Mouse (Mus musculus) megakaryocyte, embryonic 14.5 days (primary cell): ENCODE data around the gene Tmem120b. TPM values are rescaled to one million over a fixed set of nuclear protein-coding genes. Genes with fewer than 3 reads are reported as not detected.

Experiments used
- H3K27me3 ChIP-seq: replicated peaks from 2 replicates; pipeline ENCODE3; 2012; ENCODE audit warnings: inconsistent platforms
- H3K36me3 ChIP-seq: replicated peaks from 2 replicates; pipeline ENCODE3; 2012; ENCODE audit warnings: low read length, inconsistent platforms, mixed read lengths
- H3K4me1 ChIP-seq: 2 replicates; pipeline ENCODE4 v1.6.1; 2012; ENCODE audit warnings: inconsistent platforms
- H3K4me3 ChIP-seq: replicated peaks from 2 replicates; pipeline ENCODE3; 2012; ENCODE audit warnings: moderate library complexity, mild to moderate bottlenecking, inconsistent platforms
- H3K9me3 ChIP-seq: 2 replicates; pipeline ENCODE4 v1.6.1; 2012; ENCODE audit warnings: inconsistent platforms
- FLI1 ChIP-seq: IDR thresholded peaks from 2 replicates; pipeline ENCODE4 v1.6.1; 2012; ENCODE audit warnings: low read length, inconsistent platforms, mixed read lengths
- GATA1 ChIP-seq: IDR thresholded peaks from 3 replicates; pipeline ENCODE4 v1.6.1; 2012; ENCODE audit warnings: mixed read lengths, low read length, inconsistent platforms, borderline replicate concordance
- polyA plus RNA-seq: library from polyadenylated mRNA; stranded (reverse); fragments of >175 nt; gene quantifications from 2 replicates; pipeline ENCODE4 v1.2.3, GENCODE M21; 2012; ENCODE audit warnings: low replicate concordance; ENCODE audit not compliant: insufficient read depth

Tmem120b gene
- polyA plus RNA-seq, 1 experiment: 6.9 TPM

GRCm38 (mm10) chr5:123109452-123110203 lies 41.4 kb downstream of the Tmem120b start:
- Histone ChIP-seq H3K9me3 (no peaks in the 10 kb centered on the region), H3K36me3 (peaks cover 52% of the 10 kb centered on the region), H3K27me3 (no peaks in the 10 kb centered on the region)

GRCm38 (mm10) chr5:123110296-123110721 lies 42.1 kb downstream of the Tmem120b start:
- Histone ChIP-seq H3K27me3 (no peaks in the 10 kb centered on the region), H3K4me1 (peaks cover 48% of the 10 kb centered on the region), H3K36me3 (peaks cover 54% of the 10 kb centered on the region), H3K9me3 (no peaks in the 10 kb centered on the region), H3K4me3 (no peak overlapping the region)
- TF ChIP-seq FLI1 (no peak), GATA1 (no peak)

More at GRCm38 (mm10) chr5:123109452-123110203, 41.4 kb downstream of the Tmem120b start:
- H3K4me1 ChIP-seq: peaks cover 41% of the 10 kb centered on the region
- TF ChIP-seq GATA1 (no peak), FLI1 (no peak)
- H3K4me3 ChIP-seq: no peak overlapping the region

- Histone ChIP-seq H3K27me3 (no peaks in the 10 kb centered on the region), H3K9me3 (no peaks in the 10 kb centered on the region), H3K4me3 (no peak overlapping the region), H3K4me1 (peaks cover 66% of the 10 kb centered on the region), H3K36me3 (peaks cover 83% of the 10 kb centered on the region)
- no peak for TF ChIP-seq FLI1
- TF ChIP-seq GATA1: no peak
Measured at GRCm38 (mm10) chr5:123114109-123114508, 45.9 kb downstream of the Tmem120b start.

DNA sequence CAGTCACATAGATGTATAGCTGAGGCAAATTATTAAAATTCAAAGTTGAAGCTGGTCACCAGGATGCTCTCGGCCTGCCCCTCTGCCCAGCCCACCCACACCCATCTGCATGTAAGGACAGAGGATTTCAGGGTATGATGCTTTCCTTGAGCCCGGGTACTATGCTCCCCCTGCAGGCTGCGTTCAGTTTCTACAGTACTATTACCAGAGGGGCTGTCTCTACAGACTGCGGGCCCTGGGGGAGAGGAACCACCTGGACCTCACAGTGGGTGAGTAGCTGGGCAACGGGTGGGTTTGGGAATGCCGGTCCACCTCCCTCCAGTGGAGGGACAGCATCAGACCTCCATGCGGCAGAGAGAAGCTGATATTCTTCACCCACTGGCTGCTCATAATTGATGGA lies 46.7 kb downstream of the Tmem120b start:
- H3K4me3 ChIP-seq: no peak overlapping the region
- no peaks in the 10 kb centered on the region for H3K27me3 ChIP-seq
- TF ChIP-seq FLI1 (no peak), GATA1 (no peak)
- peaks cover 86% of the 10 kb centered on the region for H3K36me3 ChIP-seq
- no peaks in the 10 kb centered on the region for H3K9me3 ChIP-seq
- H3K4me1 ChIP-seq: peaks cover 66% of the 10 kb centered on the region

DNA sequence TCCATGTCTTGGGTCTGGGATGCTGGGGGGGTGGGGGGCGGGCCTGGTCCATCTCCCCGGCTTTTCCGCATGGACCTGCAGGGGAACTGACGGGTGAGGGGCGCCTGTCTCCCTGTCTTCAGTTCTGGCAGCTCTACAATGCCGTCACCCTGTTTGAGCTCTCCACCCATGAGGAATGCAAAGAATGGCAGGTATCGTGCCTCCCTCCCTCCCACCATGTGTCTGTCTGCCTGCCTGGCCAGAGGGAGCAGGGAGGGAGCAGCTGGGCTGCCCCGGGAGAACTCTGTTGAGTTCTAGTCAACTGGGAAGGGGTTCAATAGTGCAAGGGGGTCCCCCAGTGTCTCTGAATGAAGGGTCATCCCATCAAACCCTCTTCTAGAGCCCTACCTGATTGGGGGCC lies 47.9 kb downstream of the Tmem120b start:
- Histone ChIP-seq H3K36me3 (peaks cover 88% of the 10 kb centered on the region), H3K4me1 (peaks cover 77% of the 10 kb centered on the region), H3K4me3 (peak overlapping the region; percentile 33), H3K9me3 (no peaks in the 10 kb centered on the region), H3K27me3 (no peaks in the 10 kb centered on the region)
- TF ChIP-seq FLI1 (no peak), GATA1 (no peak)

GRCm38 (mm10) chr5:123117257-123117656 lies 49.0 kb downstream of the Tmem120b start:
- H3K36me3 ChIP-seq: peaks cover 91% of the 10 kb centered on the region
- H3K9me3 ChIP-seq: 0 out of 2 replicates have a peak, but pooled peaks cover under 1% of the 10 kb centered on the region
- no peak for TF ChIP-seq GATA1
- TF ChIP-seq FLI1: no peak
- H3K4me3 ChIP-seq: peak overlapping the region; percentile 75
- no peaks in the 10 kb centered on the region for H3K27me3 ChIP-seq
- H3K4me1 ChIP-seq: peaks cover 89% of the 10 kb centered on the region

GRCm38 (mm10) chr5:123117773-123118172 lies 49.6 kb downstream of the Tmem120b start:
- Histone ChIP-seq H3K4me1 (peaks cover 94% of the 10 kb centered on the region), H3K4me3 (peak overlapping the region; percentile 75), H3K36me3 (peaks cover 96% of the 10 kb centered on the region), H3K9me3 (peaks cover 3% of the 10 kb centered on the region; the same call in 1 of the 2 replicates), H3K27me3 (no peaks in the 10 kb centered on the region)
- TF ChIP-seq FLI1 (no peak), GATA1 (no peak)

- peaks cover 3% of the 10 kb centered on the region; the same call in 1 of the 2 replicates for H3K9me3 ChIP-seq
- TF ChIP-seq FLI1 (peak; percentile 85), GATA1 (peak; percentile 95)
- H3K36me3 ChIP-seq: peaks cover 100% of the 10 kb centered on the region
- H3K4me3 ChIP-seq: peak overlapping the region; percentile 60
- H3K27me3 ChIP-seq: no peaks in the 10 kb centered on the region
- H3K4me1 ChIP-seq: peaks cover 99% of the 10 kb centered on the region
Measured at GRCm38 (mm10) chr5:123118826-123119225, 50.6 kb downstream of the Tmem120b start.

- TF ChIP-seq GATA1: no peak
- TF ChIP-seq FLI1: no peak
- Histone ChIP-seq H3K36me3 (peaks cover 99% of the 10 kb centered on the region), H3K27me3 (no peaks in the 10 kb centered on the region), H3K4me1 (peaks cover 97% of the 10 kb centered on the region), H3K9me3 (peaks cover 3% of the 10 kb centered on the region; the same call in 1 of the 2 replicates), H3K4me3 (peak overlapping the region; percentile 66)
Measured at GRCm38 (mm10) chr5:123120624-123121215, 52.5 kb downstream of the Tmem120b start.

GRCm38 (mm10) chr5:123122181-123122580 lies 54.0 kb downstream of the Tmem120b start:
- H3K4me1 ChIP-seq: peaks cover 97% of the 10 kb centered on the region
- no peak overlapping the region for H3K4me3 ChIP-seq
- peaks cover 3% of the 10 kb centered on the region; the same call in 1 of the 2 replicates for H3K9me3 ChIP-seq
- no peaks in the 10 kb centered on the region for H3K27me3 ChIP-seq
- TF ChIP-seq FLI1 (no peak), GATA1 (no peak)
- H3K36me3 ChIP-seq: peaks cover 98% of the 10 kb centered on the region
